Mouse (Mus musculus) G1E (cell line): ENCODE results near the gene Gak.

ENCODE experiments used
- CTCF ChIP-seq: IDR thresholded peaks from 2 replicates; pipeline ENCODE4 v1.5.1; 2012; ENCODE audit warnings: low read depth, low read length, inconsistent platforms, mixed read lengths
- GATA1 ChIP-seq: IDR thresholded peaks from 2 replicates; pipeline ENCODE4 v1.6.1; 2012; ENCODE audit warnings: borderline replicate concordance, low read length, inconsistent platforms, mixed read lengths
- GATA2 ChIP-seq: IDR thresholded peaks from 2 replicates; pipeline ENCODE4 v1.6.1; 2012; ENCODE audit warnings: low read depth, low read length, inconsistent platforms, borderline replicate concordance
- POLR2AphosphoS5 ChIP-seq: IDR thresholded peaks from 2 replicates; pipeline ENCODE4 v1.6.1; 2012; ENCODE audit warnings: low read depth, low read length, inconsistent platforms; ENCODE audit not compliant: insufficient replicate concordance
- TAL1 ChIP-seq: conservative IDR thresholded peaks from 2 replicates; pipeline ENCODE4 v1.6.1; 2012; ENCODE audit warnings: low read depth, low read length, inconsistent platforms, mixed read lengths

DNA sequence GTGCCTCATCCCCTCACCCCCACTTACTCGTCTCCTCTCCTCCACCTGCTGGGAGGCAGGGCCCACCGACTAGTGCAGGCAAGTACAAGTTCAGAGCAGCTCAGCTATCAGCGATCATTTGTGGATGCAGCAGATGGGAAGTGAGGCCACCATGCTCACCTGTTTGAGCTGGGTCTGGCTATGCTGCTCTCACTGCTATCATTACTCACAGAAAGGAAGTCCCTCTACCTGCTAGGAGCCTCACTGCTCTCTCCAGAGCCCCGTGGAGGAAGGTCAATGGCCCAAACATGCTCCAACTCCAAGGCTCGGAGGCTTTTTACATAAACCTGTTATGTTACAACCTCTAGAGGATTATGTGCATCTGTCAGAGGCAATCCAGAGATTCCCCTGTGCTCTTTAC, 27.9 kb upstream of the Gak start:
- no peak for TF ChIP-seq CTCF
- TF ChIP-seq GATA1, result no peak
- TF ChIP-seq TAL1, result no peak
- no peak for TF ChIP-seq POLR2AphosphoS5
- no peak for TF ChIP-seq GATA2
